Mouse (Mus musculus): ENCODE measurements around the gene Pla2g4b.

GRCm38 (mm10) chr2:119992349-119992748, 40.9 kb upstream of the Pla2g4b start:
- TF ChIP-seq CTCF (IDR thresholded peaks at IDR 0.05; ENCODE audit: control insufficient read depth, insufficient read depth, low read length), result no peak
- TF ChIP-seq POLR2A (IDR thresholded peaks at IDR 0.05; ENCODE audit: borderline replicate concordance, control insufficient read depth, low read depth, low read length), result no peak

All from bone marrow, adult 2 months (tissue).